Mouse (Mus musculus): ENCODE data around the gene Fryl.

Gene Fryl

GRCm38 (mm10) chr5:73221826-73222225, 34.6 kb downstream of the Fryl start:
- DNase-seq (ENCODE audit: low read depth, low spot score): no peak

GRCm38 (mm10) chr5:73219716-73220115, 36.7 kb downstream of the Fryl start:
- DNase-seq (ENCODE audit: low read depth, low spot score): no peak

- DNase-seq (ENCODE audit: low read depth, low spot score): no peak
Measured at GRCm38 (mm10) chr5:73218065-73218464, 38.4 kb downstream of the Fryl start.

- no peak for DNase-seq (ENCODE audit: low read depth, low spot score)
Measured at GRCm38 (mm10) chr5:73217116-73217515, 39.3 kb downstream of the Fryl start.

- DNase-seq (ENCODE audit: low read depth, low spot score): no peak
Measured at GRCm38 (mm10) chr5:73216014-73216413, 40.4 kb downstream of the Fryl start.

- no peak for DNase-seq (ENCODE audit: low read depth, low spot score)
Measured at GRCm38 (mm10) chr5:73212446-73212845, 44.0 kb downstream of the Fryl start.

GRCm38 (mm10) chr5:73211961-73212360, 44.5 kb downstream of the Fryl start:
- no peak for DNase-seq (ENCODE audit: low read depth, low spot score)

GRCm38 (mm10) chr5:73210971-73211315, 45.5 kb downstream of the Fryl start:
- DNase-seq (ENCODE audit: low read depth, low spot score): no peak

- no peak for DNase-seq (ENCODE audit: low read depth, low spot score)
Measured at GRCm38 (mm10) chr5:73210127-73210970, 46.1 kb downstream of the Fryl start.

GRCm38 (mm10) chr5:73209201-73210096, 47.0 kb downstream of the Fryl start:
- no peak for DNase-seq (ENCODE audit: low read depth, low spot score)

GRCm38 (mm10) chr5:73208645-73209044, 47.8 kb downstream of the Fryl start:
- no peak for DNase-seq (ENCODE audit: low read depth, low spot score)

GRCm38 (mm10) chr5:73206722-73207121, 49.7 kb downstream of the Fryl start:
- no peak for DNase-seq (ENCODE audit: low read depth, low spot score)

GRCm38 (mm10) chr5:73205996-73206629, 50.3 kb downstream of the Fryl start:
- DNase-seq (ENCODE audit: low read depth, low spot score): no peak

GRCm38 (mm10) chr5:73205050-73205449, 51.4 kb downstream of the Fryl start:
- no peak for DNase-seq (ENCODE audit: low read depth, low spot score)

- no peak for DNase-seq (ENCODE audit: low read depth, low spot score)
Measured at GRCm38 (mm10) chr5:73202498-73202897, 53.9 kb downstream of the Fryl start.

- no peak for DNase-seq (ENCODE audit: low read depth, low spot score)
Measured at GRCm38 (mm10) chr5:73202077-73202476, 54.3 kb downstream of the Fryl start.

- no peak for DNase-seq (ENCODE audit: low read depth, low spot score)
Measured at GRCm38 (mm10) chr5:73200387-73201384, 55.7 kb downstream of the Fryl start.

GRCm38 (mm10) chr5:73199586-73199985, 56.8 kb downstream of the Fryl start:
- no peak for DNase-seq (ENCODE audit: low read depth, low spot score)

- no peak for DNase-seq (ENCODE audit: low read depth, low spot score)
Measured at GRCm38 (mm10) chr5:73198690-73199089, 57.7 kb downstream of the Fryl start.

- no peak for DNase-seq (ENCODE audit: low read depth, low spot score)
Measured at GRCm38 (mm10) chr5:73197796-73198195, 58.6 kb downstream of the Fryl start.

- DNase-seq (ENCODE audit: low read depth, low spot score): no peak
Measured at GRCm38 (mm10) chr5:73194740-73195139, 61.7 kb downstream of the Fryl start.
